19 mouse cellular contexts compared by ENCODE assay signal in genomic region chr4:148603376-148604139, GRCm38 (mm10). TPM values are rescaled to one million over a fixed set of nuclear protein-coding genes. Genes with fewer than 3 reads are reported as not detected.
DNase-seq lines count a peak whose midpoint lies in the region; ATAC-seq and TF ChIP-seq lines count a peak whose summit lies in the region.
"Had no signal": no experiment of that assay in that cellular context is flagged by ENCODE, and none has a peak within 500 bp of the region (broad histone marks: within the 10 kb centered on the region; RNA-seq: fewer than 3 reads in every experiment).

No protein-coding gene starts in this region.

- H3K36me3 ChIP-seq in forebrain, embryonic 11.5 days (ENCODE audit: control insufficient read depth, insufficient read depth, low read length): peaks cover 4% of the 10 kb centered on the region; the same call in 1 of the 2 replicates
- H3K36me3 ChIP-seq in forebrain, embryonic 12.5 days (replicated peaks): peaks cover 10% of the 10 kb centered on the region
- H3K36me3 ChIP-seq in liver, adult 2 months (ENCODE audit: control insufficient read depth, insufficient read depth, low read length): peaks cover 16% of the 10 kb centered on the region
- H3K36me3 ChIP-seq in liver, embryonic 12.5 days: peaks cover 10% of the 10 kb centered on the region
- H3K36me3 ChIP-seq in liver, embryonic 16.5 days (ENCODE audit: control insufficient read depth, insufficient read depth): no peaks in the 10 kb centered on the region

- peaks cover 3% of the 10 kb centered on the region; the same call in 1 of the 2 replicates for H3K9me3 ChIP-seq in forebrain, embryonic 11.5 days (ENCODE audit: control insufficient read depth, low read length)
- no peaks in the 10 kb centered on the region for H3K9me3 ChIP-seq in forebrain, embryonic 12.5 days
- 0 out of 2 replicates have a peak, but pooled peaks cover 5% of the 10 kb centered on the region for H3K9me3 ChIP-seq in liver, embryonic 12.5 days (replicated peaks)
- H3K9me3 ChIP-seq in liver, embryonic 16.5 days (replicated peaks; ENCODE audit: control insufficient read depth, low read length): no peaks in the 10 kb centered on the region
- H3K9me3 ChIP-seq: G1E; hindbrain, embryonic 12.5 days had no signal

- no peak for TF ChIP-seq CTCF in liver, adult 2 months (IDR thresholded peaks at IDR 0.05; ENCODE audit: low read depth, low read length)

- H3K4me1 ChIP-seq in forebrain, embryonic 11.5 days (replicated peaks; ENCODE audit: control insufficient read depth, insufficient read depth, low read length): no peaks in the 10 kb centered on the region
- no peaks in the 10 kb centered on the region for H3K4me1 ChIP-seq in forebrain, embryonic 12.5 days
- H3K4me1 ChIP-seq in liver, adult 2 months (ENCODE audit: control insufficient read depth, insufficient read depth, low read length): peaks cover 26% of the 10 kb centered on the region
- H3K4me1 ChIP-seq in liver, embryonic 12.5 days: peaks cover 33% of the 10 kb centered on the region
- H3K4me1 ChIP-seq in liver, embryonic 16.5 days (ENCODE audit: control insufficient read depth, low read depth, low read length): peaks cover 8% of the 10 kb centered on the region
- H3K4me1 ChIP-seq: hindbrain, embryonic 12.5 days had no signal

- H3K9ac ChIP-seq in forebrain, embryonic 11.5 days (ENCODE audit: low read length): no peak overlapping the region
- no peak overlapping the region for H3K9ac ChIP-seq in forebrain, embryonic 12.5 days
- peak overlapping the region; percentile 91 for H3K9ac ChIP-seq in liver, adult 2 months (ENCODE audit: low read depth, low read length)
- H3K9ac ChIP-seq in liver, embryonic 12.5 days: no peak overlapping the region; the same call in 1 of the 2 replicates
- H3K9ac ChIP-seq in liver, embryonic 16.5 days (ENCODE audit: low read depth, low read length): peak overlapping the region; percentile 31; the same call in 1 of the 2 replicates
- H3K9ac ChIP-seq: hindbrain, embryonic 12.5 days had no signal

- no peak overlapping the region for H3K4me2 ChIP-seq in forebrain, embryonic 11.5 days (ENCODE audit: low read depth, low read length, severe bottlenecking)
- H3K4me2 ChIP-seq in forebrain, embryonic 12.5 days: no peak overlapping the region
- no peak overlapping the region for H3K4me2 ChIP-seq in liver, embryonic 12.5 days
- H3K4me2 ChIP-seq in liver, embryonic 16.5 days (ENCODE audit: low read depth, low read length): peak overlapping the region; percentile 40
- H3K4me2 ChIP-seq: hindbrain, embryonic 12.5 days had no signal

- WGBS in forebrain, embryonic 11.5 days: 68% methylated on average over 10 of the region's 10 CpGs
- 68% methylated on average over 10 of the region's 10 CpGs for WGBS in forebrain, embryonic 12.5 days
- WGBS in liver, adult 2 months: 20% methylated on average over 10 of the region's 10 CpGs
- WGBS in liver, embryonic 12.5 days (ENCODE audit: insufficient replicate concordance): 65% methylated on average over 10 of the region's 10 CpGs
- 69% methylated on average over 10 of the region's 10 CpGs for WGBS in liver, embryonic 16.5 days (ENCODE audit: insufficient replicate concordance)

- no peak overlapping the region for H3K27ac ChIP-seq in forebrain, embryonic 11.5 days (ENCODE audit: low read depth, low read length)
- no peak overlapping the region for H3K27ac ChIP-seq in forebrain, embryonic 12.5 days
- H3K27ac ChIP-seq in liver, adult 2 months (replicated peaks; ENCODE audit: insufficient read depth, low read depth, low read length): peak overlapping the region; percentile 92
- no peak overlapping the region for H3K27ac ChIP-seq in liver, embryonic 12.5 days
- H3K27ac ChIP-seq in liver, embryonic 16.5 days (ENCODE audit: low read length): no peak overlapping the region
- H3K27ac ChIP-seq: hindbrain, embryonic 12.5 days; midbrain, embryonic 10.5 days had no signal

- H3K27me3 ChIP-seq in forebrain, embryonic 11.5 days (ENCODE audit: control insufficient read depth, insufficient read depth, low read length): no peaks in the 10 kb centered on the region
- no peaks in the 10 kb centered on the region for H3K27me3 ChIP-seq in forebrain, embryonic 12.5 days
- no peaks in the 10 kb centered on the region for H3K27me3 ChIP-seq in liver, adult 2 months (ENCODE audit: control insufficient read depth, insufficient read depth, low read length)
- no peaks in the 10 kb centered on the region for H3K27me3 ChIP-seq in liver, embryonic 12.5 days (replicated peaks)
- H3K27me3 ChIP-seq in liver, embryonic 16.5 days (ENCODE audit: control insufficient read depth, insufficient read depth, low read depth, low read length): no peaks in the 10 kb centered on the region
- H3K27me3 ChIP-seq: hindbrain, embryonic 12.5 days had no signal

- peak; percentile 45 for DNase-seq in forebrain, embryonic 11.5 days (ENCODE audit: low spot score)
- DNase-seq in liver, adult 2 months (ENCODE audit: extremely low read depth, low read depth, low spot score): peak; percentile 67
- peak; percentile 85 for DNase-seq in R1 (ENCODE audit: low read depth, low spot score)
- no peak for DNase-seq in thymus, adult 18-20 months
- no peak for DNase-seq in thymus, postnatal 14 days
- DNase-seq: cerebellum, adult 2 months; lung, postnatal 36 days had no signal

- ATAC-seq in forebrain, embryonic 11.5 days (replicated peaks; ENCODE audit: low FRiP score): no peak
- ATAC-seq in forebrain, embryonic 12.5 days (ENCODE audit: low FRiP score): no peak
- no peak; the same call in 1 of the 2 replicates for ATAC-seq in liver, embryonic 12.5 days
- ATAC-seq in liver, embryonic 16.5 days (ENCODE audit: low read depth): no peak; the same call in 1 of the 2 replicates

- peak; percentile 49; the same call in 1 of the 2 replicates for TF ChIP-seq POLR2A in liver, adult 2 months (IDR thresholded peaks at IDR 0.05; ENCODE audit: extremely low read depth, insufficient read depth, low read length)

- peaks cover 4% of the 10 kb centered on the region; the same call in 1 of the 2 replicates for H3K79me2 ChIP-seq in liver, adult 2 months (ENCODE audit: control insufficient read depth, insufficient read depth, low read length)

- no peak overlapping the region for H3K4me3 ChIP-seq in forebrain, embryonic 11.5 days (ENCODE audit: low read depth, low read length)
- no peak overlapping the region for H3K4me3 ChIP-seq in forebrain, embryonic 12.5 days (replicated peaks)
- peak overlapping the region; percentile 84 for H3K4me3 ChIP-seq in liver, adult 2 months (ENCODE audit: insufficient read depth, low read depth, low read length)
- no peak overlapping the region for H3K4me3 ChIP-seq in liver, embryonic 12.5 days
- H3K4me3 ChIP-seq in liver, embryonic 16.5 days (ENCODE audit: low read depth, low read length): peak overlapping the region; percentile 46
- H3K4me3 ChIP-seq: hindbrain, embryonic 12.5 days; midbrain, embryonic 10.5 days had no signal

RNA-seq across cellular contexts. Expression of gene Masp2, which starts 1.2 kb away (rescaled TPM):
- polyA plus RNA-seq in forebrain, embryonic 11.5 days (2014; fragmentation: Nextera tagmentation; extraction: Ambion mirVana): 0.36 TPM in 1 of 2 replicates, not detected in the other
- polyA plus RNA-seq in forebrain, embryonic 12.5 days (2016; fragmentation: Nextera tagmentation; extraction: Ambion mirVana): 0.27 and 0.50 TPM in 2 replicates
- 191 and 270 TPM in 2 replicates for total RNA-seq in liver, adult 2 months (2014; rRNA removed)
- polyA plus RNA-seq in liver, adult 2 months (2012; rRNA removed): 712 and 829 TPM in 2 replicates
- polyA plus RNA-seq in liver, embryonic 12.5 days (2016; fragmentation: Nextera tagmentation; extraction: Ambion mirVana): 7.7 and 8.5 TPM in 2 replicates
- 58.7 and 65.9 TPM in 2 replicates for polyA plus RNA-seq in liver, embryonic 16.5 days (2015; fragmentation: Nextera tagmentation; extraction: Ambion mirVana)
- polyA plus RNA-seq: kidney, embryonic 14.5 days had no signal

RNA-seq across cellular contexts. Expression of gene Srm, which starts 12.3 kb away (rescaled TPM):
- 206 and 222 TPM in 2 replicates for polyA plus RNA-seq in forebrain, embryonic 11.5 days (2014; fragmentation: Nextera tagmentation; extraction: Ambion mirVana)
- polyA plus RNA-seq in forebrain, embryonic 12.5 days (2016; fragmentation: Nextera tagmentation; extraction: Ambion mirVana): 163 and 166 TPM in 2 replicates
- total RNA-seq in liver, adult 2 months (2014; rRNA removed): 11.1 and 14.7 TPM in 2 replicates
- polyA plus RNA-seq in liver, adult 2 months (2012; rRNA removed): 33.1 and 39.5 TPM in 2 replicates
- polyA plus RNA-seq in liver, embryonic 12.5 days (2016; fragmentation: Nextera tagmentation; extraction: Ambion mirVana): 358 and 387 TPM in 2 replicates
- polyA plus RNA-seq in liver, embryonic 16.5 days (2015; fragmentation: Nextera tagmentation; extraction: Ambion mirVana): 88.3 and 94.2 TPM in 2 replicates

RNA-seq across cellular contexts. Expression of gene Tardbp, which starts 23.3 kb away (rescaled TPM):
- polyA plus RNA-seq in forebrain, embryonic 11.5 days (2014; fragmentation: Nextera tagmentation; extraction: Ambion mirVana): 225 and 238 TPM in 2 replicates
- polyA plus RNA-seq in forebrain, embryonic 12.5 days (2016; fragmentation: Nextera tagmentation; extraction: Ambion mirVana): 447 and 449 TPM in 2 replicates
- total RNA-seq in liver, adult 2 months (2014; rRNA removed): 87.2 and 111 TPM in 2 replicates
- polyA plus RNA-seq in liver, adult 2 months (2012; rRNA removed): 33.2 and 33.4 TPM in 2 replicates
- polyA plus RNA-seq in liver, embryonic 12.5 days (2016; fragmentation: Nextera tagmentation; extraction: Ambion mirVana): 220 and 226 TPM in 2 replicates
- polyA plus RNA-seq in liver, embryonic 16.5 days (2015; fragmentation: Nextera tagmentation; extraction: Ambion mirVana): 110 and 128 TPM in 2 replicates

RNA-seq across cellular contexts. Expression of gene Gm572, which starts 39.6 kb away (rescaled TPM):
- not detected in 2 replicates for polyA plus RNA-seq in forebrain, embryonic 11.5 days (2014; fragmentation: Nextera tagmentation; extraction: Ambion mirVana)
- not detected in 2 replicates for polyA plus RNA-seq in forebrain, embryonic 12.5 days (2016; fragmentation: Nextera tagmentation; extraction: Ambion mirVana)
- not detected in 2 replicates for total RNA-seq in liver, adult 2 months (2014; rRNA removed)
- polyA plus RNA-seq in liver, adult 2 months (2012; rRNA removed): not detected in 2 replicates
- not detected in 2 replicates for polyA plus RNA-seq in liver, embryonic 12.5 days (2016; fragmentation: Nextera tagmentation; extraction: Ambion mirVana)
- not detected in 2 replicates for polyA plus RNA-seq in liver, embryonic 16.5 days (2015; fragmentation: Nextera tagmentation; extraction: Ambion mirVana)
- total RNA-seq: G1E; granulocyte monocyte progenitor cell, adult 5-6 weeks; layer of hippocampus, adult 18-20 months had no signal
- polyA plus RNA-seq: brain, embryonic 14.5 days; C2C12; G1E; hindbrain, embryonic 12.5 days; intestine, embryonic 14.5 days; kidney, embryonic 14.5 days had no signal

RNA-seq across cellular contexts. Expression of gene Exosc10, which starts 45.3 kb away (rescaled TPM):
- polyA plus RNA-seq in forebrain, embryonic 11.5 days (2014; fragmentation: Nextera tagmentation; extraction: Ambion mirVana): 99.1 and 108 TPM in 2 replicates
- 102 and 105 TPM in 2 replicates for polyA plus RNA-seq in forebrain, embryonic 12.5 days (2016; fragmentation: Nextera tagmentation; extraction: Ambion mirVana)
- total RNA-seq in liver, adult 2 months (2014; rRNA removed): 12.7 and 16.0 TPM in 2 replicates
- 9.1 and 9.8 TPM in 2 replicates for polyA plus RNA-seq in liver, adult 2 months (2012; rRNA removed)
- polyA plus RNA-seq in liver, embryonic 12.5 days (2016; fragmentation: Nextera tagmentation; extraction: Ambion mirVana): 64.2 and 65.9 TPM in 2 replicates
- 30.3 and 31.4 TPM in 2 replicates for polyA plus RNA-seq in liver, embryonic 16.5 days (2015; fragmentation: Nextera tagmentation; extraction: Ambion mirVana)

Comparison
In these comparisons a context has a peak if more than half of its experiments do, and no peak if none do; other contexts are left out.
1. H3K4me3 ChIP-seq: peak in liver, adult 2 months (single experiment) and liver, embryonic 16.5 days (single experiment); none in forebrain, embryonic 11.5 days (single experiment), forebrain, embryonic 12.5 days (single experiment) and liver, embryonic 12.5 days (single experiment).
2. H3K9ac ChIP-seq: peak in liver, adult 2 months (single experiment) and liver, embryonic 16.5 days (single experiment); none in forebrain, embryonic 11.5 days (single experiment), forebrain, embryonic 12.5 days (single experiment) and liver, embryonic 12.5 days (single experiment).
3. RNA of gene Masp2, which starts 1.2 kb away (polyA plus RNA-seq): 712 to 829 TPM in liver, adult 2 months; 58.7 to 65.9 TPM in liver, embryonic 16.5 days, 7.7 to 8.5 TPM in liver, embryonic 12.5 days, 0.36 TPM in forebrain, embryonic 11.5 days and 0.27 to 0.50 TPM in forebrain, embryonic 12.5 days; every median in the first group is over 10 times any median in the second.
4. DNase-seq: peak in forebrain, embryonic 11.5 days (single experiment), liver, adult 2 months (single experiment) and R1 (single experiment); none in thymus, adult 18-20 months (0 of 2) and thymus, postnatal 14 days (single experiment).